Mouse (Mus musculus): ENCODE measurements around the gene Fanca. TPM values are rescaled to one million over a fixed set of nuclear protein-coding genes. Genes with fewer than 3 reads are reported as not detected.

Gene Fanca
- total RNA-seq (2023) = 85.7 to 89.4 TPM (median 85.9 TPM) in 4 replicates

DNA sequence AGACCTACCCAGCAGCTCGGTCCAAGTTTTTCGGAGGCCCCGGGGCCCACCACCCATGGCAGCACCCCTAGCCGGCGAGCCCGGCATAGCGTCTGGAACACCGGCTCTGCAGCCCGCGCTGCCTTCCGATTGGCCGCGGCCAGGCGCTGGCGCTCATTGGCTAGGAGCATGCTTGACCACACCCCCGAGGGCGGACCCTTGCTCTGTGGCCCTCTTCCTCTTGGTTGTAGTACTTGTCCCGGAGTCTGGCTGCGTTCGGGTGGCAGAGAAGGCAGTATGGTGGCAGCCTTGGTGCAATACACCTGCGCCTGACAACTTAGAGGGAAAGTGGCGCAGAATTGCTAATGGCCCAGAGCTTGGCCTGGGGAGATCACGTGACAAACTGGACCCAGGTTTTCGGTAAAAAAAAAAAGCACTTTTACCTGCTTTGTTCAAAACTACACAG, at the start of gene Fanca:
Gene Fanca, minus strand, starts transcription at position 110 of the 445 bp plus-strand sequence.

DNA sequence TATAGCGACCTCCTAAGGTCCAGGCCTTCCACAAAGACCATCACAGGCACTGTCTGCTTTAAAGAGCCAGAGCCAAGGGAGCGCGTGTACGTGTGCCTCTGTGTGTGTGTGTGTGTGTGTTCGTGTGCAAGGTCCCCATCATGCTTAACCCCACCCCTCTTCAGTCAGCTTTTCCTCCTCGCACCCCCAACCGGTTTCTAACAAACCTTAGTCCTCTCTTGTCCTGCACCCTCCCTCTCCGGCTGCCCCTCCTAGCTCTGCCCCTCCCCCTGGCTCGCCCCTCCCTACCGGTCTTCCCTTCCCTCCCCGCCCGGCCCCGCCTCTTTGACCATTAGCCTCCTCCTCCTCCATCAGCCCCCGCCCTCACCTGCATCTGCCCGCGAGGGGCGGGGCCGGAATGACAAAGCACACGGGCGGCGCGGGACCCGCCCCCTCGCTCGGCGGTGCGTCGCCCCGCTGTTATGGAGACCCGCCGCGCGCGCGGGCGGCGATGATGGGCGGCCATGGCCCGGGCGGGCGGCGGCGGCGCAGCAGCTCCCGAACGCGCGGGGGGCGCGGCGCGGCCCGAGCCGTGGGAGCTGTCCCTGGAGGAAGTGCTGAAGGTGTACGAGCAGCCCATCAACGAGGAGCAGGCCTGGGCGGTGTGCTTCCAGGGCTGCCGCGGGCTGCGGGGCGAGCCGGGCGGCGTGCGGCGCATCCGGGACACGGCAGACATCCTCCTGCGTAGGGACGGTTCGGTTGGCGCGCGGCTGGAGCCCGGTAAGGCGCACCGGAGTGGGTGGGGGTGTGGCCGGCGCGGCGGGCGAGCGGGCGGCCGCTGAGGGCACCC, 14.1 kb upstream of the Fanca start, which contains the start of gene Spire2:
Gene Spire2, plus strand, starts transcription at position 452 of the 829 bp plus-strand sequence.

DNA sequence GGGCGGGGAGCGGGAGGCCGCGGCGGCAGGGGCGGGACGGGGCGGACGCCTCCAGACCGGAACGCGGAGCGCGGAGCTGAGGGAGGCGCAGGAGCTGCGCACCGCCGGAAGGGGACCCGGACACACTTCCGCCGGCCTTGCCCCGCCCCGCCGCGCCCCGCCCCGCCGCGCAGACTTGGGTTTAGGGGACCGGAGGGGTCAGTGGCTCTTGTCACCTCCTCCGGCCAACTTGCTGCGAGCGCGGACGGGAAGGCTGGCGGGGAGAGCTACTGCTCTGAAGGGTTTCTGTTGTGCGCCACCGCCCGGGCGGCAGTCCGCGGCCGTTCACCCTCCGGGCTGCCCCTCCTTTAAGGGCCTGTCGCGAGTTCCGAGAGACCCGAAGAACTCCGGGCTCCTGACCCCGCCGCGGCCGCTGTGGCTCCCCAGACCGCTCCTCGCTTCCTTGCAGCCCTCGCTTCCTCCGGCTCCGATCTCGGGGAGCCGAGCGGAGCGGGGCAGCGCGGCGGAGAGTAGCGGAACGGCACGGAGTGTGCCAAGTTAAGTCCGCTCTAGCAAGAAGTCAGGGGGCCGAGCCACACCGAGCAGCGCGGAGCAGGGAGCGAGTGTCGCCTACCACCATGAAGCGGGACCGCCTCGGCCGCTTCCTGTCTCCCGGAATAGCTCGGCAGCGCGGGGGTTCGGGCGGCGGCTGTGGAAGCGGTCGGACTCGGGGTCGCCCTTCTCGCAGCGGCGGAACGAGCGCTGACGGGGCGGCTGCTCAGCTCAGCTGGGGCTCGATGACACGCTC, 64.1 kb downstream of the Fanca start, which contains the start of the genes Zfp276 and Vps9d1:
Gene Zfp276, plus strand, starts transcription at position 97 of the 787 bp plus-strand sequence.
Gene Vps9d1, minus strand, starts transcription at position 250 of the 787 bp plus-strand sequence.

DNA sequence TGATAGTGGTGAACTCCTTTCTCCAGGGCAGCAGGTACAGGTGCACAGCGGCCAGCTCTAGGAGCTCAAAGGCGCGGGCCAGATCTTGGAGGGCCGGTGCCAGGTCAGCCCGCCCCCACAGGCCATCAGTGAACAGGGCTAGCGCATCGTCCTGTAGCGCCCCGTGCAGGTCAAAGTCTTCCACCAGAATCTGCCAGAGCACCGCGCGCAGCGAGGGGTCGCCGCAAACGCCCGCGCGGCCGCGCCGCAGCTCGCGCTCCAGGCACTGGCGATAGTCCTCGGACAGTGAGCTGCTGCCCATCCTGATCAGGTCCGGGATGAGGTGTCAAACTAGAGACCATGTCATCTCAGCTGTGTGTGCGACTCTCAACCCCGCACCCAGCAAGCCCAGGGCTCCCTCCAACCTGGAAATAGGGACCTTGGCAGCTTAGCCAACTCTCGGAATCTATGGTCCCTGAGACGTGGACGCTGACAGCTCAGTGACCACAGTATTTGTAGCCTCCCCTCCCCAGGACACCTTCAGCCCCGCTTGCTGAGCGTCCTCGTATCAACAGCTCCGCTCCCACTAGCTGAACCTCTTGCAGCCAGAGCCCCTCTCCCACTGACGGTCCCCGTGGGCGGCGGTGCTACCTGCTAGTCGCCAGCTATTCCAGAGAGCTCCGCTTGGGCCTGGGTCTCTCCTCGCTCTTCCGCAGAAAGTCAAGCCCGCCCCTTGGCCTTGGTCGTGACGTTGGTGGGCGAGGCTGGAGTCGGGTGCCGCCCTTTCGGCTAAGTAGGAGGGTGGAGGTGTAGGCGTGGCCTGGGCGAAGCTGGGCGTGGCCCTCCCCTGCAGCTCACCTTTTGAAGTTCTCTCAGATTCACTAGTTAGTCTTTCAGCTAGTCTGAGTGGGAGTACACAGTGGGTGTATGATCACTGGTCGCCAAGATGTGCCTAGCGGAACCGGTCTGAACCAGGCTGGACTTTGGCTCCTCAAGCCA, 82.6 kb downstream of the Fanca start, which contains the start of gene Spata2l:
Gene Spata2l, minus strand, starts transcription at position 714 of the 978 bp plus-strand sequence.

DNA sequence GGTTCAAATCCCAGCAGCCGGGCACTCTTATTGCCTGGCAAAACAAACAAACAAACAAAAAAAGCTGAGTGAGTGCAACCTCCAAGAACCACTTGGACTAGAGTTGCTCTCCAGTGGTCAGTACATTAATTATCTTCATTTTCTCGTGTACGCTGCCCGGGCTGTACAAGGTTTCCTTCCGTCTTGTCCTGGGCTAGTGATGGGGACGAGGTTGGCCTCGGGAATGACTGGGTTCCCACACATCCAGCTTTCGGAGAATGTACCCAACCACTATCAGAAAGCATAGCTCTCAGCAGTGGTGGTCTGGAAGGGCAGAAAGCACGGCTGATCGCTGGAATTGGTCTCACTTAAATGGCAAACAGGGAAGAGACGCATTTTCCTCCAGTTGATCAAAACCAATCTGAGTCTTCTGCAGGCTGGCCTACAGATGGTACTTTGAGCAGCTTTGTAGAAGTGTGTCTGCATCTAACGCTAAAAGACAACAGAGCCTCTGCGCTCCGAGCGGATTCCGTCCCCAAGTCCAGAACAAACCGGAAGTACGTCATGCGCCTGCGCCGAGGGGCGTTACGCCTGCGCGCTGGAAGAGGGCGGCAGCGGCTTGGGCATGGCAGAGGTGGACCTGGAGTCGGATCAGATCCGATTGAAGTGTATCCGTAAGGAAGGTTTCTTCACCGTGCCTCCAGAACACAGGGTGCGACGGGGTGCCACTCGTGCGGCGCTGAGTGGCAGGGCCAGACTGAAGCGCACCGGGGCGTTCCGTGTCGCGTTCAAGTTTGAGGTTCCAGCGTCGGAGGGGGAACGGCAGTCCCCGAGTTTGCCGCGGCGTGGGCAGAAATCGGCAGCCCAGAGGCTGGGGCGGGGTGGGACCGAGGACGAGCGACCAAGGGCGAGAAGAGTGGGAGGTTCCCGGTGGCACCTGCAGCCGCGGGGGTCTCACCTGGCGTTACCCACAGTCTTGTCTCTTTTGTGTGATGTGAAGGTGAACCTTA, 93.8 kb downstream of the Fanca start, which contains the start of gene Cdk10:
Gene Cdk10, plus strand, starts transcription at position 565 of the 989 bp plus-strand sequence.

Other genes starting within 250 kb of the Fanca start
- gene Rpl13, start 216.2 kb downstream of the Fanca start, total RNA-seq (2023) = 1,438 to 1,564 TPM (median 1,556 TPM) in 4 replicates
- gene Cpne7, start 201.2 kb downstream of the Fanca start, total RNA-seq (2023) = not detected in 4 replicates
- gene Sult5a1, start 160.3 kb downstream of the Fanca start, total RNA-seq (2023) = not detected in 4 replicates
- not detected in 4 replicates for gene Dpep1, start 132.3 kb downstream of the Fanca start, total RNA-seq (2023)
- gene Chmp1a, start 105.8 kb downstream of the Fanca start, total RNA-seq (2023) = 61.9 to 67.8 TPM (median 65.2 TPM) in 4 replicates
- 0.18 to 0.56 TPM in 2 of 4 replicates, not detected in the others for gene Spata33, start 105.7 kb downstream of the Fanca start, total RNA-seq (2023)
- gene Cdk10, start 93.7 kb downstream of the Fanca start, total RNA-seq (2023) = 57.4 to 62.6 TPM (median 58.3 TPM) in 4 replicates
- gene Spata2l, start 82.3 kb downstream of the Fanca start, total RNA-seq (2023) = 11.2 to 13.8 TPM (median 13.3 TPM) in 4 replicates
- 29.7 to 38.3 TPM (median 32.5 TPM) in 4 replicates for gene Zfp276, start 64.4 kb downstream of the Fanca start, total RNA-seq (2023)
- gene Vps9d1, start 64.2 kb downstream of the Fanca start, total RNA-seq (2023) = 33.3 to 38.8 TPM (median 36.4 TPM) in 4 replicates
- not detected in 4 replicates for gene Spire2, start 14.1 kb upstream of the Fanca start, total RNA-seq (2023)
- 258 to 306 TPM (median 267 TPM) in 4 replicates for gene Tcf25, start 55.2 kb upstream of the Fanca start, total RNA-seq (2023)
- gene Mc1r, start 88.5 kb upstream of the Fanca start, total RNA-seq (2023) = 0.14 to 0.21 TPM in 2 of 4 replicates, not detected in the others
- gene Tubb3, start 92.8 kb upstream of the Fanca start, total RNA-seq (2023) = 0.38 to 2.1 TPM (median 0.61 TPM) in 3 of 4 replicates, not detected in the other
- gene Def8, start 105.0 kb upstream of the Fanca start, total RNA-seq (2023) = 9.5 to 13.4 TPM (median 12.7 TPM) in 4 replicates
- gene Afg3l1, start 159.3 kb upstream of the Fanca start, total RNA-seq (2023) = 45.5 to 55.1 TPM (median 51.3 TPM) in 4 replicates
- not detected in 4 replicates for gene Dbndd1, start 196.9 kb upstream of the Fanca start, total RNA-seq (2023)
- 3.3 to 5.9 TPM (median 4.1 TPM) in 4 replicates for gene Gas8, start 200.3 kb upstream of the Fanca start, total RNA-seq (2023)